Mouse (Mus musculus) intestine, embryonic 14.5 days (tissue): Measurements from ENCODE around the gene D430041D05Rik. TPM values are rescaled to one million over a fixed set of nuclear protein-coding genes. Genes with fewer than 3 reads are reported as not detected.
A peak's percentile ranks its signal among the peaks of the same experiment; 100 is the strongest.
"Not testable (repeated sequence)": the region's sequence is repeated elsewhere in the genome, so short reads cannot be mapped to it uniquely, and the experiment has no call there.

Source experiments
- ATAC-seq: fragments of 200-750 bp; cut with Nextera tagmentation; replicated peaks from 2 replicates; pipeline ENCODE4 v1.8.0; 2017; ENCODE audit warnings: low read depth, moderate number of reproducible peaks, moderate TSS enrichment, moderate library complexity; ENCODE audit not compliant: low FRiP score, low TSS enrichment
- DNase-seq: peaks from one replicate; pipeline ENCODE4 v3.0.0-alpha.2; 2018; ENCODE audit warnings: low spot score
- H3K27ac ChIP-seq: fragments of 300-500 bp; sonication (generic); 2 replicates; pipeline ENCODE4 v1.5.1; 2014; ENCODE audit warnings: low read depth, mild to moderate bottlenecking, control low read depth
- H3K27me3 ChIP-seq: fragments of 300-500 bp; sonication (generic); replicated peaks from 2 replicates; pipeline ENCODE4 v1.6.1; 2014; ENCODE audit warnings: low read length, control low read depth; ENCODE audit not compliant: control insufficient read depth, insufficient read depth
- H3K36me3 ChIP-seq: fragments of 300-500 bp; sonication (generic); 2 replicates; pipeline ENCODE4 v1.6.1; 2014; ENCODE audit warnings: low read length, control low read depth; ENCODE audit not compliant: control insufficient read depth, insufficient read depth
- H3K4me1 ChIP-seq: fragments of 300-500 bp; sonication (generic); replicated peaks from 2 replicates; pipeline ENCODE4 v1.6.1; 2014; ENCODE audit warnings: low read length, control low read depth, mixed read lengths; ENCODE audit not compliant: control insufficient read depth, insufficient read depth
- H3K4me2 ChIP-seq: fragments of 300-500 bp; sonication (generic); 2 replicates; pipeline ENCODE4 v1.6.1; 2014; ENCODE audit warnings: low read length
- H3K4me3 ChIP-seq: fragments of 300-500 bp; sonication (generic); 2 replicates; pipeline ENCODE4 v1.5.1; 2014; ENCODE audit warnings: low read depth, low read length, control low read depth, mixed read lengths
- H3K9ac ChIP-seq: fragments of 300-500 bp; sonication (generic); 2 replicates; pipeline ENCODE4 v1.6.1; 2014; ENCODE audit warnings: mild to moderate bottlenecking, low read length
- H3K9me3 ChIP-seq: fragments of 300-500 bp; sonication (generic); 2 replicates; pipeline ENCODE4 v1.6.1; 2016; ENCODE audit warnings: low read length, control low read depth; ENCODE audit not compliant: control insufficient read depth
- WGBS: fragments of 180-500 bp; shearing (Covaris S2); extraction: QIAGEN DNeasy Blood & Tissue Kit; methylation state at CpG from one replicate; pipeline ENCODE4 v1.1.7; 2014; 5-methylcytosine and 5-hydroxymethylcytosine counted together
- polyA plus RNA-seq: library from polyadenylated mRNA; unstranded; fragments of >200 nt; fragmentation: Nextera tagmentation; extraction: Ambion mirVana; gene quantifications from 2 replicates; pipeline ENCODE4 v1.2.1, GENCODE M21; 2014

D430041D05Rik gene
- polyA plus RNA-seq, 1 experiment from 2014 or later: 0.35 TPM

GRCm38 (mm10) chr2:104121681-104122504, 288.9 kb downstream of the D430041D05Rik start:
- ATAC-seq (no peak), DNase-seq (no peak)
- H3K9me3 ChIP-seq: no peaks in the 10 kb centered on the region
- H3K27ac ChIP-seq: peak overlapping the region; percentile 64; the same call in 1 of the 2 replicates
- peaks cover 21% of the 10 kb centered on the region for H3K4me1 ChIP-seq
- 0 out of 2 replicates have a peak, but pooled peaks cover 4% of the 10 kb centered on the region for H3K27me3 ChIP-seq
- peak overlapping the region; percentile 94 for H3K4me2 ChIP-seq
- no peaks in the 10 kb centered on the region for H3K36me3 ChIP-seq
- H3K4me3 ChIP-seq: peak overlapping the region; percentile 69
- 71% methylated on average over 8 of the region's 8 CpGs for WGBS
- no peak overlapping the region for H3K9ac ChIP-seq

GRCm38 (mm10) chr2:104120312-104120711, 290.5 kb downstream of the D430041D05Rik start:
- H3K4me3 ChIP-seq: no peak overlapping the region
- 0 out of 2 replicates have a peak, but pooled peaks cover 4% of the 10 kb centered on the region for H3K27me3 ChIP-seq
- ATAC-seq (no peak), DNase-seq (no peak)
- no peaks in the 10 kb centered on the region for H3K9me3 ChIP-seq
- H3K9ac ChIP-seq: no peak overlapping the region
- 40% methylated on average over 6 of the region's 6 CpGs for WGBS
- H3K27ac ChIP-seq: peak overlapping the region; percentile 48; the same call in 1 of the 2 replicates
- H3K4me2 ChIP-seq: no peak overlapping the region
- H3K4me1 ChIP-seq: peaks cover 21% of the 10 kb centered on the region
- no peaks in the 10 kb centered on the region for H3K36me3 ChIP-seq

- Histone ChIP-seq H3K4me3 (no peak overlapping the region), H3K9me3 (no peaks in the 10 kb centered on the region), H3K9ac (no peak overlapping the region), H3K27ac (no peak overlapping the region; the same call in 1 of the 2 replicates), H3K27me3 (0 out of 2 replicates have a peak, but pooled peaks cover 4% of the 10 kb centered on the region), H3K36me3 (no peaks in the 10 kb centered on the region), H3K4me2 (no peak overlapping the region), H3K4me1 (peaks cover 21% of the 10 kb centered on the region)
- ATAC-seq (no peak), DNase-seq (no peak)
- 59% methylated on average over 1 of the region's 1 CpGs for WGBS
Measured at GRCm38 (mm10) chr2:104119097-104119496, 291.7 kb downstream of the D430041D05Rik start.

- not testable (repeated sequence) for H3K4me2 ChIP-seq, H3K27me3 ChIP-seq, H3K36me3 ChIP-seq, H3K9ac ChIP-seq, H3K4me3 ChIP-seq, ATAC-seq, H3K9me3 ChIP-seq, H3K4me1 ChIP-seq, H3K27ac ChIP-seq, DNase-seq
Measured at GRCm38 (mm10) chr2:104117173-104117572, 293.6 kb downstream of the D430041D05Rik start.

GRCm38 (mm10) chr2:104114898-104115297, 295.9 kb downstream of the D430041D05Rik start:
- Histone ChIP-seq H3K9me3 (no peaks in the 10 kb centered on the region), H3K9ac (no peak overlapping the region), H3K4me3 (no peak overlapping the region), H3K36me3 (no peaks in the 10 kb centered on the region; the same call in 1 of the 2 replicates), H3K27me3 (no peaks in the 10 kb centered on the region), H3K4me1 (no peaks in the 10 kb centered on the region), H3K4me2 (no peak overlapping the region), H3K27ac (no peak overlapping the region)
- DNase-seq: no peak
- 83% methylated on average over 3 of the region's 3 CpGs for WGBS
- no peak for ATAC-seq

GRCm38 (mm10) chr2:104113563-104113962, 297.2 kb downstream of the D430041D05Rik start:
- H3K9me3 ChIP-seq, H3K27ac ChIP-seq, H3K27me3 ChIP-seq, H3K36me3 ChIP-seq, H3K4me1 ChIP-seq, H3K9ac ChIP-seq, H3K4me2 ChIP-seq, ATAC-seq, DNase-seq, H3K4me3 ChIP-seq: not testable (repeated sequence)

GRCm38 (mm10) chr2:104111170-104111797, 299.5 kb downstream of the D430041D05Rik start:
- H3K9ac ChIP-seq, H3K27ac ChIP-seq, H3K9me3 ChIP-seq, H3K27me3 ChIP-seq, DNase-seq, H3K4me2 ChIP-seq, ATAC-seq, H3K4me1 ChIP-seq, H3K36me3 ChIP-seq, H3K4me3 ChIP-seq: not testable (repeated sequence)
- no CpG with 5 or more reads among the region's 1 CpGs for WGBS

GRCm38 (mm10) chr2:104110031-104110430, 300.8 kb downstream of the D430041D05Rik start:
- Histone ChIP-seq H3K36me3 (no peaks in the 10 kb centered on the region; the same call in 1 of the 2 replicates), H3K27me3 (no peaks in the 10 kb centered on the region), H3K4me2 (no peak overlapping the region), H3K27ac (no peak overlapping the region), H3K4me1 (peaks cover 3% of the 10 kb centered on the region; the same call in 1 of the 2 replicates), H3K9me3 (no peaks in the 10 kb centered on the region), H3K4me3 (no peak overlapping the region), H3K9ac (no peak overlapping the region)
- no peak for ATAC-seq
- 86% methylated on average over 4 of the region's 4 CpGs for WGBS
- no peak for DNase-seq
